Mouse (Mus musculus): Measurements from ENCODE around the gene Stx4a. TPM values are rescaled to one million over a fixed set of nuclear protein-coding genes. Genes with fewer than 3 reads are reported as not detected.

Gene Stx4a
- total RNA-seq, 2 experiments from 2014 or later: 60.2 to 64.6 TPM

DNA sequence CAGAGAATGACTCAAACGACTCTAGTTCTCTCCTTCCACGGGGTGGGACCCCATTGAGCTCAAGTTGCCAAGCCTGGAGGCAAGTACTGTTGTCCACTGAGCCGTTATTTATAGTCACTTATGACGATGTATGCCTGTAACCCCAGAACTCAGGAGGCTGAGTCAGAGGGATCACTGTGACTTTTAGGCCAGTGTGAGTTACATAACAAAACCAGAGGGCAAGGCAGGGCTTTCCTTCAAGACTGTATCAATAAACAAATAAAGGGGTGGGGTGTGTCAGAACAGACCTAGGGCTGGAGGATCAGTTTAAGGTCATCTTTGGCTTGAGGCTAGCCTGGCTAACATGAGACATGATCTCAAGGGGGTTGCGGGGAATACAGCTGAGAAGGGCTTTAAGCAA is 26.8 kb downstream of the Stx4a start:
- H3K27ac ChIP-seq: no peak overlapping the region
- DNase-seq (ENCODE audit: low spot score in 2 of 2): no peak
- H3K4me3 ChIP-seq: no peak overlapping the region
- no peak for TF ChIP-seq CTCF (conservative IDR thresholded peaks at IDR 0.05)

DNA sequence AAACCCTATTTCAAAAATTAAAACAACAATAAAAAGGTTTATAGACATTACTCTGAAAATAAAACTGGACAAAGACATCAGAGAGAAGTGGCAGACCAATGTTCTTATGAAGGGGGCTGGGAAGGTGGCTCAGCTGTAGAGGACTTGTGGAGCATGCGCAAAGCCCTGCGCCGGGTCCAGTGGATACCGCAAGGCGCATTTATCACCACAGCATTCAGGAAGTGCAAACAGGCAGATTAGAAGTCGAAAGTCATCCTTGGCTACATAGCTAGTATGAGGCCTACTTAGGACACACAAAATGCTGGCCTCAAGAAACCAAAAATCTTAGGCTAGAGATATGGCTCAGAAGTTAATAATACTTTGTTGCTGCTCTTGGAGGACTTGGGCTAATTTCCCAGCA is 34.2 kb downstream of the Stx4a start:
- Histone ChIP-seq H3K27ac (no peak overlapping the region), H3K4me3 (no peak overlapping the region)
- DNase-seq (ENCODE audit: low spot score in 2 of 2): no peak
- TF ChIP-seq CTCF (conservative IDR thresholded peaks at IDR 0.05): no peak

DNA sequence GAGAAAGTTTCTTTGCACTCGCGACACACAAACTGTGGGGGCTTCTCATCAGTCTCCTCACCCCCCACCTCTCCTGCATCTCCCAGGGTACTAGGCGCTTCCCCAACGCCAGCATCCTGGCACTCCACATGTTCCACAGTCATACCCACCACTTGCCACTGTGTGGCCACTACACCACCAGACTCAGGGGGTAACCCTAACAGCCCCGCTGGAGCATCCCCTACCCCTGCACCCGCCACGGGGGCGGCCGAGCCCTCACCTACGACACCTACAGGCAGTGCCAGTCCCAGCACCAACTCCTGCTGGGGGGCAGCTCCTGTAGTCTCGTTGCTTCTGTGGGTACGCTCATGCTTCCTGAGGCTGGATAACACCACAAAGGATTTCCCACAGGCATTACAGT is 42.3 kb downstream of the Stx4a start:
- no peak for DNase-seq (ENCODE audit: low spot score in 2 of 2)
- no peak overlapping the region for H3K4me3 ChIP-seq
- no peak for TF ChIP-seq CTCF (conservative IDR thresholded peaks at IDR 0.05)
- no peak overlapping the region for H3K27ac ChIP-seq

DNA sequence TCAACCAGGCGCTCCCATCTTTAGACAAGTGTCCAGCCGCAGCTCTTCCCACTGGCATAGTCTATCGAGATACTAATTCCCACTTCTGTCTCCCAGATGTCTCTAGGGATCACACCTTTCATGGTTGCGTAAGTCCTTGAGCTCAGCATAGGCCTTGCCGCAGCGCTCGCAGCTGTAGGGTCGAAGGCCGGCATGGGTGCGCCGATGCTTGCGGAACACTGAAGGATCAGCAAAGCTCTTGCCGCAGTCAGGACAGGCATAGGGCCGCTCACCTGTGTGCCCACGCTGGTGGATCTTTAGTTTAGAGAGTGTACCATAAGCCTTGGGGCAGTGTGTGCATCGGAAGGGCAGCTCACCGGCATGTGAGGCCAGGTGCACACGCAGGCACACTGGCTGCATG is 43.5 kb downstream of the Stx4a start:
- no peak overlapping the region for H3K4me3 ChIP-seq
- TF ChIP-seq CTCF (conservative IDR thresholded peaks at IDR 0.05): no peak
- no peak for DNase-seq (ENCODE audit: low spot score in 2 of 2)
- no peak overlapping the region for H3K27ac ChIP-seq

DNA sequence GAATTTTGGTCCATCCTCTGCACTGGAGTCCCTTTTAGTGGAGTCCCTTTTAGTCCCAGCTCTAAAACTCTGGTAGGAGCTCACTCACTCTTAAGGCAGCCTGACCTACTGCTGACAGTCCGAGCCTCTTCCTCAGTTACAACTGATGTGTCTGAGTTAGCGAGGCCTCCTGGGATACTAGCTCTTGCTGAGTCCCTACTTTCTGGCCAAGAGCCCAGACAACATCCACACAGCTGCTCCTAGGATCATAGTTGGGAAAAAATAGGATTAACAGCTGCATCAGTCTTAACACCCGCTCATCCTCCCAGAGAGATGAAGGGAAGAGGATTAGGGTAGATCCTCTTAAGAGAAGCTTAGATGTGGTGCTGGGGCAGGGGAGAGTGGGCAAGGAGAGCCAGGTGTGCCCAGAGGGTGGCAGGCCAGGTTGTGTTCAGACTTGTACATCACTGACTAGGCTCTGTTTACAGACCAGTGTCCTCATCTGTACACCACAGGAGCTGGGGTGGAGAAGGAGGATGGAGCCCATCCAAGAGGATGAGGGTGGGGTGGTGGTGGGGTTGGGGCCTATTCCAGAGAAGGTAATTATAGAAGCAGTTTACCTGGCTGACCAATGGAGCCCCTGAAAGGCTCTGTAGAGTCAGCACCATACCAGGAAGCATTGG is 45.2 kb downstream of the Stx4a start:
- Histone ChIP-seq H3K4me3 (no peak overlapping the region), H3K27ac (peak overlapping the region; percentile 48; the same call in 1 of the 2 replicates)
- DNase-seq (ENCODE audit: low spot score in 2 of 2): no peak
- no peak for TF ChIP-seq CTCF (conservative IDR thresholded peaks at IDR 0.05)

- no peak for DNase-seq (ENCODE audit: low spot score in 2 of 2)
- Histone ChIP-seq H3K27ac (no peak overlapping the region), H3K4me3 (no peak overlapping the region)
- TF ChIP-seq CTCF (conservative IDR thresholded peaks at IDR 0.05): peak; percentile 58
These were observed 46.2 kb downstream of the Stx4a start for GRCm38 (mm10) chr7:127870136-127870821.

- no peak for DNase-seq (ENCODE audit: low spot score in 2 of 2)
- Histone ChIP-seq H3K27ac (peak overlapping the region; percentile 99), H3K4me3 (peak overlapping the region; percentile 99)
- no peak for TF ChIP-seq CTCF (conservative IDR thresholded peaks at IDR 0.05)
These were observed 50.9 kb downstream of the Stx4a start for GRCm38 (mm10) chr7:127874812-127875626.

DNA sequence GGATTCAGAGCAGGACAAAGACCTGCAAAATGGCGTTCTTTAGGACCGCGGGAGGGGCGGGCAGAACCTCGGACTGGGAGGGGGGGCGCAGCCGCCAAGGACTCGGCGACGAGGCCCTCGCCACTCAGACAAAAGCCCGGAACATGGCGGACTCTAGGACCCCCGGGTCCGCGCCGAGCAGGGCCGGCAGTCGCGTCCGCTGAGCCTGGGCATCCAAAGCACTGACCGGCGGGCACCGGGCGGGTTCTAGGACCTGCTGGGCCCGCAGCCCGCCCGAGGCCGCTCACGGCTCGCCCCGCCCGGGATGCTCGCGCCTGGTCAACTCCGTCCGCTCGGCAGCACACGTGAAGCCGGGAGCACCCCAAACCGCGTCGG is 51.5 kb downstream of the Stx4a start:
- DNase-seq (ENCODE audit: low spot score in 2 of 2): peak; percentile 92 to 95
- Histone ChIP-seq H3K4me3 (peak overlapping the region; percentile 99), H3K27ac (peak overlapping the region; percentile 99)
- no peak for TF ChIP-seq CTCF (conservative IDR thresholded peaks at IDR 0.05)

GRCm38 (mm10) chr7:127876041-127876466 is 52.0 kb downstream of the Stx4a start, which contains the start of gene Zfp646:
Gene Zfp646, plus strand, starts transcription at chr7:127876221.
- peak; percentile 66 to 67 for DNase-seq (ENCODE audit: low spot score in 2 of 2)
- peak within 1 kb of the TSS; percentile 99 for H3K4me3 ChIP-seq
- peak within 1 kb of the TSS; percentile 99 for H3K27ac ChIP-seq
- no peak for TF ChIP-seq CTCF (conservative IDR thresholded peaks at IDR 0.05)

DNA sequence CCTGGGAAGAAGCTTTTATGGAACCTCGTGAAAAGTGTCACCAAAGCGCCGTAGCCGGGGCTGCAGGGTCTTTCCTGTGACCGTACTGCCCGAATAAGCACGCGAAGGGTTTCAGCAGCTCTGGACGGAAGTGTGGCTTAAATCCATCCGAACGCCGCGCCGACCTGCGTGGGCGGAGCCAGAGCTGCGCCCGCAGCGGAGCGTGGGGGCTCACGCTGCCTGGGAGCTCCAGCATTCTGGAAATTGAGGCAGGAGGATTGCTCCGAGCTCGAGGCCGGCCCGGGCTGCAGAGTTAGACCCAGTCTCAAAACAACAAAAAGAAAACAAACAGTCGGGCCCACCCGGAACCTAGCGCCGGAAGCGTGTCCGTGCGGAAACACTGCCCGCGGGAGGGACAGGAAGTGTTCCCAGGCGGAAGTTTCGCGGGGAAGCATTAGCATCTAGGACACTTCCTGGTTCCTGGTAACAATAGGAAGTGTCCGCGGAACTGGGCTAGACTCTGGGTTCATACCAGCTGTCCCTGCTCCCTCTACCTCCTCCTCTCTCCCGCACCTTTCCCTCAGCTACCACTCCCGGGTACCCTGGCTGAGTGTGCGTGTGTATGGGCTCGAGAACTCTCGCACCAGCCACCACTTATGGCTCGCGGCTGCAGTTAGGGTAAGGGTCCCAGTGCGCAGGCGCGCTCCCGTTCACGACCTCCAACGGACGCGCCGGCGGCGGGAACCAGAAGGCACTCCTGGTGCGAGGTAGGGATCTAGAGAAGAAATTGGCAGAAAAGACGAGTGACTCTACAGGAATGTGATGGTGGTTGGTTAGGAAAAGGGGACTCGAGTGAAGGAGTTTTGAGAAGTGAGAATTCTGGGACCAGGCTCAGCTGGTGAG is 52.6 kb downstream of the Stx4a start, which contains the start of gene Zfp668:
Zfp668 (minus strand) TSS at position 362 of the 882 bp plus-strand sequence.
- Histone ChIP-seq H3K4me3 (peak within 1 kb of the TSS; percentile 99), H3K27ac (peak within 1 kb of the TSS; percentile 99)
- peak; percentile 89 to 90 for DNase-seq (ENCODE audit: low spot score in 2 of 2)
- no peak for TF ChIP-seq CTCF (conservative IDR thresholded peaks at IDR 0.05)

GRCm38 (mm10) chr7:127879301-127879700 is 55.2 kb downstream of the Stx4a start:
- no peak overlapping the region for H3K27ac ChIP-seq
- TF ChIP-seq CTCF (conservative IDR thresholded peaks at IDR 0.05): no peak

GRCm38 (mm10) chr7:127880431-127880830 is 56.3 kb downstream of the Stx4a start:
- no peak for TF ChIP-seq CTCF (conservative IDR thresholded peaks at IDR 0.05)
- DNase-seq (ENCODE audit: low spot score in 2 of 2): no peak

More at GRCm38 (mm10) chr7:127879301-127879700, 55.2 kb downstream of the Stx4a start:
- H3K4me3 ChIP-seq: no peak overlapping the region
- no peak for DNase-seq (ENCODE audit: low spot score in 2 of 2)

More at GRCm38 (mm10) chr7:127880431-127880830, 56.3 kb downstream of the Stx4a start:
- Histone ChIP-seq H3K4me3 (no peak overlapping the region), H3K27ac (no peak overlapping the region)

Measured in layer of hippocampus, adult 2 months (tissue).